Mouse (Mus musculus) erythroblast, embryonic 14.5 days (primary cell): ENCODE data around the gene Ube2c.

Source experiments
- GATA1 ChIP-seq: IDR thresholded peaks from 2 replicates; pipeline ENCODE4 v1.6.1; 2012; ENCODE audit warnings: low read length, inconsistent platforms, mixed read lengths
- TAL1 ChIP-seq: IDR thresholded peaks from 3 replicates; pipeline ENCODE4 v1.6.1; 2012; ENCODE audit warnings: low read length, inconsistent platforms, mixed read lengths

GRCm38 (mm10) chr2:164815821-164816220 is 46.1 kb downstream of the Ube2c start:
- no peak for TF ChIP-seq TAL1
- no peak; the same call in 1 of the 2 replicates for TF ChIP-seq GATA1
